Mouse (Mus musculus): ENCODE measurements at regions not wholly inside any gene's neighbourhood (a gene's known extent, or its start where the extent isn't known, plus 50 kb on each side); places are given as distances from the start of the nearest gene placed in this dataset.
A peak's percentile ranks its signal among the peaks of the same experiment; 100 is the strongest.

DNA sequence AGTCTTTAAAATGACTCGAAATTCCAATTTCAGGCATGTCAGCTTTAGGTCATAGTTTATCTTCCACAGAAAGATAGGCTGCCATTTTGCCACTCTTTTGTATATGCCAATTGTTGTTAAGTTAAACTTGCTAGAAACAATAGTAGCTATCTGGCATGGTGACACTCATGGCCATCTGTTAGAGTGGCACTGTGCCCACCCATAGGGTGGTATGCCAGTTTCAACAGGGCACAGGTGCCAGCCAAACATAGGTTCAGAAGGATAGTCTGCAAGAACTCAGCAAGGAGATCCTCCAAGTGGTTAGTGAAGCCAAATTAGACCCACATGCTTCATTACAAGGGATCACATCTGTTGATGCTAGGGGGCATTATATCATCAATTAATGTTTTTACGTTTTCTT is 135.8 kb upstream of the Gm6812 start:
- Histone ChIP-seq H3K4me3 (no peak overlapping the region), H3K27ac (no peak overlapping the region)
- no peak for TF ChIP-seq CTCF (conservative IDR thresholded peaks at IDR 0.05)
- peak in 1 of 2 experiments; percentile 9 for DNase-seq (ENCODE audit: low spot score in 2 of 2)

DNA sequence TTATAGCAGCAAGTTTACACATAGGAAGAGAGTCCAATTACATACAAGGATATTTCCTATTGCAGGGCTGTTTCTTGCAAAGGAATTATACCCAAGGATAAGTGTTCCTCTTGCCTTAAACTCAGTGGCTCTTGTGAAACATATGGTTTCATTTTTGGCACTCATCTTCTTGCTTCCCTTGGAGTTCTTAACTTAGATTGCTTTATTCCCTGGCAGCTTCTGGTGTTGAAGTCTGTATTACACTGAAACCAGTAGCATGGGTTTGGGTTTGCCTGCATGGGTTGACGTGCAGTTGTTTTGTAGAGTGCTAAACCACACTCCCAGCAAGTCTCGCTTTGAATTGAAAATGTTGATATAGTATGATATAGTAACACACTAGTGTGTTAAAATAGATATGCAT is 116.3 kb upstream of the Gm6812 start:
- DNase-seq (ENCODE audit: low spot score in 2 of 2), result no peak
- Histone ChIP-seq H3K27ac (no peak overlapping the region), H3K4me3 (no peak overlapping the region)
- no peak for TF ChIP-seq CTCF (conservative IDR thresholded peaks at IDR 0.05)

DNA sequence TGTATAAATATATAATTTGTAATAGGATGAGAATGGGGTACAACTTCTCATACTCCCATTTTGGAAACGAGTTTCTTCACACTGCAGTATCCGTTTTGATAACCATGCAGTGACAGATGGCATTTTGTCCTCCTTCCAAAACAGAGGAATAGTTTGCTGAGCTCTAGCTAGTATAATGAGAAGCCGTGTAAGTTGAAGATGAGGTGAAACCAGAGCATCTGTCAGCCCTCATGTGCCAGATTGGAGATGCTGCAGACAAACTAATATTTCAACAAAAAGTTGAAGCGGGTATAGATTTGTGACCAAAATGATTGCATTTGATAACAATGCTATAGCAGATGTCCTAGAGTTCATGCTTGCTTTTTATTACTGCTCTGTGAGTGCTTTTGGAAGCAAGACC is 115.1 kb upstream of the Gm6812 start:
- H3K4me3 ChIP-seq, result no peak overlapping the region
- no peak for TF ChIP-seq CTCF (conservative IDR thresholded peaks at IDR 0.05)
- peak in 1 of 2 experiments; percentile 26 for DNase-seq (ENCODE audit: low spot score in 2 of 2)
- no peak overlapping the region for H3K27ac ChIP-seq
